Mouse (Mus musculus) ES-E14 (cell line): ENCODE measurements around the gene Pakap.

Source experiments
- HCFC1 ChIP-seq: IDR thresholded peaks from 2 replicates; pipeline ENCODE4 v1.6.1; 2012; ENCODE audit warnings: low read length, inconsistent platforms, borderline replicate concordance; ENCODE audit not compliant: insufficient read depth
- MAFK ChIP-seq: IDR thresholded peaks from 2 replicates; pipeline ENCODE4 v1.6.1; 2014; ENCODE audit warnings: mild to moderate bottlenecking, low read depth, low read length, inconsistent platforms; ENCODE audit not compliant: insufficient read depth
- ZC3H11A ChIP-seq: IDR thresholded peaks from 2 replicates; pipeline ENCODE4 v1.6.1; 2012; ENCODE audit warnings: low read depth, mild to moderate bottlenecking, inconsistent platforms, low read length, borderline replicate concordance
- ZNF384 ChIP-seq: IDR thresholded peaks from 2 replicates; pipeline ENCODE4 v1.6.1; 2012; ENCODE audit warnings: low read depth, low read length, inconsistent platforms

DNA sequence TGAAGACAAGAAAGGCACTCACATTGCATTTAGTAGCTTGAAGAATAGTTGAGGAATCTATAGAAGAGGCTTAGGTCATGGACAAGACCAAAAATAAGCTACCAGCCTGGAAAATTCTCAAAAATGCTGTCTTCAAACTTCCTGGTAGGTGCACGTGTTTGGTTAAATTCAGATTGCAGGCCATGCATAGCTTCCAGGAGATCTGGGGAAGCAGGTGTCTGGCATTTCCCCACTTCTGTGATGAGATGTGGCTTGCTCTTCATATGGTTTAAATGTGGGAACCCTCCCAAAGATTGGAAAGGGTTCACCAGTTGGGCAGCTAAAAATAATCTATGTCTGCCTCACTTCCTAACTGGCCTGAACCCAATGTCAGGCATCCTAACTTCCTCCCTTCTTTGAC is 2.7 kb upstream of the Pakap start:
- TF ChIP-seq HCFC1 (no peak), ZNF384 (no peak), MAFK (no peak), ZC3H11A (no peak)
